Mouse (Mus musculus) E14TG2a.4 (cell line): ENCODE data around the gene Sh3glb1.

Experiments used
- CTCF ChIP-seq: conservative IDR thresholded peaks from 2 replicates; pipeline ENCODE4 v1.5.1; 2014; ENCODE audit warnings: low read length
- NANOG ChIP-seq: IDR thresholded peaks from 2 replicates; pipeline ENCODE4 v1.6.1; 2014; ENCODE audit warnings: borderline replicate concordance, low read length, mixed read lengths
- POU5F1 ChIP-seq: IDR thresholded peaks from 2 replicates; pipeline ENCODE4 v1.6.1; 2014; ENCODE audit warnings: low read length, borderline replicate concordance

DNA sequence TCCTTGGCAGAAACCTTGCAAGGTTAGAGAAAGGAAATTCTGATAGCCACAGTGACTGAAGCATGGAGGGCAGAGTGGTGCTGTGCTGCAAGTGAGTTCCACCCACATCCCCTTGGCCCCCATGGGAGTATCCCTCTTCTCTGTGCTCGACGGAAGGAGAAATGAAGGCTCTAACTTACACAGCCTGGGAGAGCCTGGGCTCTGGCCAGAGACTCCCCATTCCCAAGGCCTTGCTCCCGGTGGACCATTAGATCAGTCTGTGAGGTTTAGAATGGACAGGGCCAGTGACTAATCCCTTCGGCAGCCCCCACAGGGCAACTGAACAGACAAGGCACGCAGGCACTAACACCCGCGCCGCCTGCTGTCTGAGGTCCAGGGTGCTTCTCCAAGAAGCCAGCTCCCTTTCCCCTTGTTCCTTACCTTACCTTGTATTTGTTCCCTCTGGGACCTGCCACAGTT is 40.4 kb downstream of the Sh3glb1 start:
- TF ChIP-seq CTCF, result no peak
- TF ChIP-seq POU5F1, result no peak
- no peak for TF ChIP-seq NANOG
